Mouse (Mus musculus) ovary, adult 2 months (tissue): ENCODE results near the gene Ulk3. TPM values are rescaled to one million over a fixed set of nuclear protein-coding genes. Genes with fewer than 3 reads are reported as not detected.

Experiments
- polyA plus RNA-seq: library from polyadenylated mRNA; depleted of rRNA; stranded (reverse); fragments of >200 nt; gene quantifications from 2 replicates; pipeline ENCODE4 v1.2.3, GENCODE M21; 2012; rRNA removed

The Ulk3 gene
- 25.7 and 31.5 TPM in 2 replicates for polyA plus RNA-seq

DNA sequence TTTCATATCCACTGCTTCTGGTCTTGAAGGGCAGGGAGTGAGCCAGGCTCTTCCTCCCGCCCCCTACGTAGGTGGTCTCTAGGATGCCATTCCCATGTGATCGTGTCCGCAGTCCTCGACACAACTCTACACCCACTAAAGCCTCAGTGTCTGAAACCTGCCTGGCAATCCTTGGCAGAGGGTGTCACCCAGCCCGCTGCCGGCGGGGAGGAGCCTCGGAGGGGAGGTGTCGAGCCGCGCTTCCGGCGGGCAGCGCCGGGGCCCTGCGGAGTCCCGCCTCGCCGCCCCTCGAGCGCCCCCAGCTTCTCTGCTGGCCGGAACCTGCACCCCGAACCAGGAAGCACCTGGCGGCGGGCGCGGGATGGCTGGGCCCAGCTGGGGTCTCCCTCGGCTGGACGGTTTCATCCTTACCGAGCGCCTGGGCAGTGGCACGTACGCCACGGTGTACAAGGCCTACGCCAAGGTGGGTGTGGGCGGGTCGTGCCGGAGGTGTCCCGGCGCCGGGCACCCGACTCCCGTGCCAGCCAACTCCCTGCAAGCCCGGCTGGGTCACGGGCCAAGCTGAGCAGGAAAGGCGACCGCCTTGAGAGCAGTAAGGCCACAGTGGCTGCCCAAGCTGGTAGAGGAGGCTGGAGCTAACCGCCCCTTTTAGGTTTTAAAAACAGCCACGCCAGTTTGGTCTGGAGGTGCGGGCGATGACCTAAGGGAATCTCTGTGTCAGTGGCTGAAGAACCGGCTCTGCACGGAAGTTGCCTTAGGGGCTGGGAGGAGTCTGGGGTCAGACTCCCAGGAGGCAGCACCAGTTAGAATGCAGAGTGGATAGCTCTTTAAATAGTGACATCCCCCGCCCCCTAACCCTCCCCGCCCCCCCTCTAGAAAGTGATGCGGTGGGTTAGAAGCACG lies at the start of gene Ulk3:
Ulk3 (plus strand) TSS at position 229 of the 903 bp plus-strand sequence.

DNA sequence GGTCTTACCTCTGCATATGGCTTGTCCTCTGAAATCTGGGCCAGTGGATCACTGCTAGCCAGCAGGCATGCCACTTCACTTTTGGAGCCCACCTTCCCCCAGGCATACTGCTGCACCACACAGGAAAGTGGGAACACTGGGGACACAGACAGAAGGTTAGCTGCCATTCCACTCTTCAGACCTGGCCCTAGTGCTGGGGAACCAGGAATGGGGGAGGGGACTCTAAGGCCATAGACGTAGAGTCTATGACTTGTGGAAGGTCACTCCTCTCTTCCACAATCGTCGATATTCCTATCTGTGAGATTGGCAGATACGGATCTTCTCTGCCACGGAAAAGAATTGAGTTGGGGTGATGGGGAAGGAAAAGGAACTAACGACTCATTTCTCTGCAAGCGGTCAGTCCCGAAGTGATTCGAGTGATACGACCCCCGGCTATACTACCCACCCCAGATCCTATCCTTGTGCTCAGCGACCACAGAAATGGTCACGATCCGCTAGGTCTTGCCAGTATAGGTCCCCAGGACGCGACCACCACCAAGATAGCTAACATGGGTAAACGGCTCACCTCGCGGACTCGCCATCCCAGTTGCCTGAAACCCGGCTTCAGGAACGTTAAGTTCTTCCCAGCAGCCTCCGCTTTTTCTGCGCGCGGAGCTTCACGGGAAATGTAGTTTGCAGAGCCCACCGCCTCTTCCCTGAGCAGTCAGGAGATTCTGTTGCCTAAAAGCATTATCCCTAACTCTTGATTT lies 36.9 kb upstream of the Ulk3 start, which contains the start of gene Mpi:
Mpi (minus strand) TSS at position 625 of the 749 bp plus-strand sequence.

DNA sequence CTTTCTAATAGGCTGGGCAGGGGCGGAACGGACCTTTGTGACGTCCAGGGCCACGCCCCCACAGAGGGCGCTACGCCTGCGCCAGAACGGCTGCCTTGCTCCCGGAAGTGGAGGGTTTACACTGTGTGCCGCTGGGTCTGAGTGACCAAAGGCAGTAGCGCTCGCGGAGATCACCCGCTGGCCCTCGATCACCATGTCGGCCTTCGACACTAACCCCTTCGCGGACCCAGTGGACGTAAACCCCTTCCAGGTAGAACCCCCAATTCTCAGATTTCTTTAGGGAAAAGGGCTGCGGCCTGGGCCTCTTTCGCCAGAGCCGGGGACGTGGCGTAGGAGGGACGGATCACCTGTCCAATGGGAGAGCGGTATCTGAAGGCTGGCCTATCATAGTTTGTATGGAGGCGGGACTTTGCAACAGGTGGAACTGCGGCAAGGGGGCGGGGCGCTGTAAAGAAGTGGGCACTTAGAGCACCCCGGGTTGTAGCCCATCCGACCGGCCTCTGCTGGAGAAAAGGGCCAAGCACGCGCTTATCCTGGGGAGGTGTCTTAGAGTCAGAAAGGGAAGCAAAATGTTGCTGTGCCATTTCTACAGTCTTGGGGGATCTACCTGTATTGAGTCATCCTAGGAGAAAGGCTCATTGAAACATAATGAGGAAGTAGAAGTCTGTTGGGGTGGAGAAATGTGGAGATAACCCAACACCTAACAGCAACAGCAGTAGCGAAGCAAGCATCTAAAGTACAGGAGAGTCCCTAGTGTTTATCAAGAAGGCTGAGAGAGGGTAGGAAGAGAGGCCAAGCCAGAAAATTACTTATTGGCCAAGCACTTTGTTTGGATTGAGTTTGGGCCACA lies 28.2 kb upstream of the Ulk3 start, which contains the start of gene Scamp2:
Scamp2 (plus strand) TSS at position 83 of the 850 bp plus-strand sequence.

DNA sequence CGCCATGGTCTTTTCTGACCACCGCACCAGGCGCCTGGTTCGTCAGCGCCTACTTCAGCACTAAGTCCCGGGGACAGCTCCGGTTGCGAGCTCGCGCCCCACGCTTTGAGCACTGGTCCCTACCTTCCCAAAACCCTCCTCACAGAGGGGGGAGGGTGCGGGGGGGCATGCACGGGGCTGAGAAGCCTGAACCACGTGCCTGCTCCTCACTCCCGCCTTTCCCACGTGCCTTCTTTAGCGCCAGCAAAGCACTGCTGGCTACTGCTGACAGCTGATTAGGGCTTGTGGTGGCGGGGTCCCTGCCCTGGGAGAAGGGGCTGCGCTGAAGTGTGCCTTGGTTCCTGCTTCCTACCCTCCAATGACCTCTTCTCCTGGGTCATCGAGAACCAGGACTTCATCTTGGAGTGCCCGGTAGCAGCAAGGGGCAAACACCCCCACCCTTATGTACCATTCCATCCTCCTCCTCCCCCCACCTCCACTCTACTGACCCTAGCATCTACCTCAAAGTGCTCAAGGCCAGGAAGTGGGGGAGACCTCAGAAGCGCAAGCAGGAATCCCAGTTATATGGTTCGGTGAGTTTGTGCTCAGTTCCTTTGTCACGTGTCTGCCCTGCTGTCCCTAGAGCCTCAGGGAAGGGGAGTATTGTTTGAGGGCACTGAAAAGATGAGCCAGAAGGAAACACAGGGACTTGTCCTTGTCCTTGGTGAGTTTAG lies 17.0 kb downstream of the Ulk3 start, which contains the start of gene Cplx3:
Cplx3 (minus strand) TSS at position 143 of the 713 bp plus-strand sequence.

DNA sequence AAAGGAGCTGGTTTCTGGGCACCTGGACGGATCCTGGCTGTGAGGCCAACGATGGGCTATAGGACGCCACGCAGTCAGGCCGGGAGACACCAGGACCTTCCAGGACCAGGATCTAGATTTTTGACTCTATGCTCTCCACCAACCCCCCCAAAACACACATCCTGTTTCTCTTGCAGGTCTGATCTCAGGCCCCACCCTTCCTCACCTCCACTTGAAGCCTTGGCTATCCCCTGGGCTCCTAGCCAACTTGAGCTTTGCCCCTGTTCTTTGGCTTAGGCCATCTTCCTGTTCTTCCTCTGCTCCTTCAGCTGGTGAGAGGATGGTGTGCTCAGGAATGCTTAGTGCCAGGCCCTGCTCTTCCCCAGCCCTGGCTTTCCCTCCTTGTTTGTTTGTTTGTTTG lies 31.4 kb downstream of the Ulk3 start, which contains the start of gene Lman1l:
Lman1l (minus strand) TSS at position 101 of the 400 bp plus-strand sequence.

Other genes with a start within 250 kb of the Ulk3 start
- 31.3 and 33.2 TPM in 2 replicates for gene Ppcdc, start 149.3 kb upstream of the Ulk3 start, polyA plus RNA-seq
- gene Scamp5, start 121.4 kb upstream of the Ulk3 start, polyA plus RNA-seq = 36.6 and 41.6 TPM in 2 replicates
- gene Rpp25, start 85.4 kb upstream of the Ulk3 start, polyA plus RNA-seq = 32.4 and 52.8 TPM in 2 replicates
- 376 and 601 TPM in 2 replicates for gene Cox5a, start 68.2 kb upstream of the Ulk3 start, polyA plus RNA-seq
- 21.8 and 29.0 TPM in 2 replicates for gene Fam219b, start 51.9 kb upstream of the Ulk3 start, polyA plus RNA-seq
- 40.7 and 50.2 TPM in 2 replicates for gene Mpi, start 36.7 kb upstream of the Ulk3 start, polyA plus RNA-seq
- gene Scamp2, start 28.5 kb upstream of the Ulk3 start, polyA plus RNA-seq = 116 and 128 TPM in 2 replicates
- gene Cplx3, start 16.8 kb downstream of the Ulk3 start, polyA plus RNA-seq = not detected in 2 replicates
- gene Lman1l, start 31.3 kb downstream of the Ulk3 start, polyA plus RNA-seq = not detected in 2 replicates
- 51.7 and 57.8 TPM in 2 replicates for gene Csk, start 64.2 kb downstream of the Ulk3 start, polyA plus RNA-seq
- 0.08 and 0.53 TPM in 2 replicates for gene Cyp1a2, start 94.3 kb downstream of the Ulk3 start, polyA plus RNA-seq
- gene Cyp1a1, start 98.5 kb downstream of the Ulk3 start, polyA plus RNA-seq = 0.10 and 0.19 TPM in 2 replicates
- 12.6 and 15.7 TPM in 2 replicates for gene Edc3, start 119.1 kb downstream of the Ulk3 start, polyA plus RNA-seq
- gene Clk3, start 176.4 kb downstream of the Ulk3 start, polyA plus RNA-seq = 92.5 and 95.3 TPM in 2 replicates
- 7.9 and 10.1 TPM in 2 replicates for gene Arid3b, start 247.3 kb downstream of the Ulk3 start, polyA plus RNA-seq